Mouse (Mus musculus): ENCODE measurements around the gene Hacl1. TPM values are rescaled to one million over a fixed set of nuclear protein-coding genes. Genes with fewer than 3 reads are reported as not detected.

Gene Hacl1
- total RNA-seq, 4 experiments from 2014 or later = 7.3 to 10.9 (median 9.1) TPM

Other genes with a start within 250 kb of the Hacl1 start
- 100 to 1,000 TPM; 105 to 134 (median 117) TPM for gene Sh3bp5, start 205.2 kb downstream of the Hacl1 start, total RNA-seq (2022)
- gene Eaf1, start 146.9 kb downstream of the Hacl1 start, total RNA-seq (2022) = 10 to 100 TPM; 13.8 to 21.0 (median 16.9) TPM
- 10 to 100 TPM; 27.8 to 32.8 (median 31.8) TPM for gene Mettl6, start 146.2 kb downstream of the Hacl1 start, total RNA-seq (2022)
- gene Colq, start 49.9 kb downstream of the Hacl1 start, total RNA-seq (2022) = under 1 TPM; 0.18 to 0.37 (median 0.22) TPM
- not detected for gene Gm49387, start 408 bp downstream of the Hacl1 start, total RNA-seq (2022)
- gene Btd, start 258 bp downstream of the Hacl1 start, total RNA-seq (2022) = 10 to 100 TPM in 3 of 4 experiments, 1 to 10 TPM in 1; 9.0 to 12.5 (median 11.0) TPM
- gene Ankrd28, start 189.4 kb upstream of the Hacl1 start, total RNA-seq (2022) = 10 to 100 TPM; 54.0 to 65.1 (median 59.0) TPM